Mouse (Mus musculus) hindbrain, embryonic 16.5 days (tissue): ENCODE measurements around the gene Tmem150a. TPM values are rescaled to one million over a fixed set of nuclear protein-coding genes. Genes with fewer than 3 reads are reported as not detected.
A peak's percentile ranks its signal among the peaks of the same experiment; 100 is the strongest.

ENCODE experiments used
- ATAC-seq: fragments of 200-750 bp; cut with Nextera tagmentation; 2 replicates; pipeline ENCODE4 v1.8.0; 2017; ENCODE audit warnings: moderate TSS enrichment, moderate library complexity
- H3K27ac ChIP-seq: fragments of 300-500 bp; sonication (generic); 2 replicates; pipeline ENCODE4 v1.5.1; 2014; ENCODE audit warnings: low read depth, mild to moderate bottlenecking, control low read depth, low read length, moderate library complexity
- H3K27me3 ChIP-seq: fragments of 300-500 bp; sonication (generic); replicated peaks from 2 replicates; pipeline ENCODE4 v1.6.1; 2014; ENCODE audit warnings: low read length; ENCODE audit not compliant: control insufficient read depth, insufficient read depth
- H3K36me3 ChIP-seq: fragments of 300-500 bp; sonication (generic); 2 replicates; pipeline ENCODE4 v1.6.1; 2014; ENCODE audit warnings: mild to moderate bottlenecking, low read length, moderate library complexity, mixed read lengths; ENCODE audit not compliant: control insufficient read depth, insufficient read depth
- H3K4me1 ChIP-seq: fragments of 300-500 bp; sonication (generic); 2 replicates; pipeline ENCODE4 v1.6.1; 2014; ENCODE audit warnings: low read depth, low read length; ENCODE audit not compliant: control insufficient read depth, insufficient read depth
- H3K4me2 ChIP-seq: fragments of 300-500 bp; sonication (generic); 2 replicates; pipeline ENCODE4 v1.6.1; 2014; ENCODE audit warnings: mild to moderate bottlenecking, low read length, control low read depth, moderate library complexity
- H3K4me3 ChIP-seq: fragments of 300-500 bp; sonication (generic); 2 replicates; pipeline ENCODE4 v1.5.1; 2014; ENCODE audit warnings: mild to moderate bottlenecking, low read length, control low read depth, moderate library complexity
- H3K9ac ChIP-seq: fragments of 300-500 bp; sonication (generic); 2 replicates; pipeline ENCODE4 v1.6.1; 2014; ENCODE audit warnings: low read depth, mild to moderate bottlenecking, control low read depth, low read length, moderate library complexity
- H3K9me3 ChIP-seq: fragments of 300-500 bp; sonication (generic); 2 replicates; pipeline ENCODE4 v1.6.1; 2014; ENCODE audit warnings: mild to moderate bottlenecking, low read length, moderate library complexity; ENCODE audit not compliant: control insufficient read depth
- WGBS: fragments of 180-500 bp; shearing (Covaris S2); extraction: QIAGEN DNeasy Blood & Tissue Kit; methylation state at CpG from one replicate; pipeline ENCODE4 v1.1.7; 2014; 5-methylcytosine and 5-hydroxymethylcytosine counted together
- polyA plus RNA-seq: library from polyadenylated mRNA; unstranded; fragments of >200 nt; fragmentation: Nextera tagmentation; extraction: Ambion mirVana; gene quantifications from 2 replicates; pipeline ENCODE4 v1.2.1, GENCODE M21; 2015

Tmem150a gene
- polyA plus RNA-seq, 1 experiment from 2014 or later, result 22.9 TPM

DNA sequence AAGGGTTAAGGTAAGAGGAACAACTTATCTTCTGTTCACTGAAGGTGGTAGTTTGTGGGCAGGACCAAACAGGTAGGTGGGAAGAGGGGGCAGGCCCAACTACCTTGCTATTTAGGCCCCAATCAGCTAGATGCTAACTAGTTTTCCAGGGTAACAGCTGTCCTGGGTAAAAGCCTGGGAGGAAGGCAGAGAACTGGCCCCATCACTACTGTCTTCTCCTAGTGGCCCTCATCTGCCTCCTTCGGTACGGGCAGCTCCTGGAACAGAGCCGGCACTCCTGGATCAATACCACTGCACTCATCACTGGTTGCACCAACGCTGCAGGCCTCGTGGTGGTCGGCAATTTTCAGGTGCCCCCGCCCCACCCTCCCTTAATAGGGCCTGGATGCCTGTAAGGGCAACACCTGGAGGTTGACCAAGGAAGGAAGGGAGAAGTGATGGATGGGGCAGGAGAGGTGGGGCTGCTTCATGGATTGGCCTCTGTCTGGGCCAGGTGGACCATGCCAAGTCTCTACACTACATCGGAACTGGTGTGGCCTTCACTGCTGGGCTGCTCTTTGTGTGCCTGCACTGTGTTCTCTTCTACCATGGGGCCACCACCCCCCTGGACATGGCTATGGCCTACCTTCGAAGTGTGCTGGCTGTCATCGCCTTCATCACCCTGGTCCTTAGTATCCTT, 3.0 kb downstream of the Tmem150a start:
- no peak for ATAC-seq
- no peaks in the 10 kb centered on the region for H3K27me3 ChIP-seq
- 91% methylated on average over 10 of the region's 10 CpGs for WGBS
- H3K4me3 ChIP-seq, result no peak overlapping the region
- peaks cover 13% of the 10 kb centered on the region for H3K36me3 ChIP-seq
- peaks cover 35% of the 10 kb centered on the region for H3K4me1 ChIP-seq
- H3K9ac ChIP-seq, result no peak overlapping the region
- no peak overlapping the region for H3K27ac ChIP-seq
- no peak overlapping the region for H3K4me2 ChIP-seq
- no peaks in the 10 kb centered on the region for H3K9me3 ChIP-seq

DNA sequence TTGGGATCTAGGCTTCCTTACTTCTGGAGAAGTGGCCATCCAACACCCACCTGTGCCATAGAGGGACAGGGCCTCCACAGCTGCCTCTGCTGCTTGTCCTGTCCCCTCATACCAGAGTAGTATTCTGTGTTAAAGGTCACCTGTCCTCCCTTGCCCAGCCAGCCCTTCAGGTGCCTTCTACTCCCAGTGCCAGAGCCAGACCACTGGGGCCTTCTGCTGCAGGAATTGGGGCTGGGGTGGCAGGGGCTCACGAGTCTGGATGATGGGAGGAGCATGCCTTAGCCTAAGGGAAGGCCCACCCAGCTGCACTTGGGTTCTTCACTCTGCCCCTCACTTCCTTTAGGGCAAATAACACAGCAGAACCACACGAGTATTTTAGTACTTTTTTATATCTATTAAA, 4.1 kb downstream of the Tmem150a start:
- Histone ChIP-seq H3K27ac (no peak overlapping the region), H3K9me3 (no peaks in the 10 kb centered on the region), H3K4me1 (peaks cover 34% of the 10 kb centered on the region), H3K4me2 (no peak overlapping the region), H3K36me3 (peaks cover 13% of the 10 kb centered on the region), H3K9ac (no peak overlapping the region), H3K4me3 (no peak overlapping the region), H3K27me3 (no peaks in the 10 kb centered on the region)
- WGBS, result 75% methylated on average over 2 of the region's 2 CpGs
- no peak for ATAC-seq

DNA sequence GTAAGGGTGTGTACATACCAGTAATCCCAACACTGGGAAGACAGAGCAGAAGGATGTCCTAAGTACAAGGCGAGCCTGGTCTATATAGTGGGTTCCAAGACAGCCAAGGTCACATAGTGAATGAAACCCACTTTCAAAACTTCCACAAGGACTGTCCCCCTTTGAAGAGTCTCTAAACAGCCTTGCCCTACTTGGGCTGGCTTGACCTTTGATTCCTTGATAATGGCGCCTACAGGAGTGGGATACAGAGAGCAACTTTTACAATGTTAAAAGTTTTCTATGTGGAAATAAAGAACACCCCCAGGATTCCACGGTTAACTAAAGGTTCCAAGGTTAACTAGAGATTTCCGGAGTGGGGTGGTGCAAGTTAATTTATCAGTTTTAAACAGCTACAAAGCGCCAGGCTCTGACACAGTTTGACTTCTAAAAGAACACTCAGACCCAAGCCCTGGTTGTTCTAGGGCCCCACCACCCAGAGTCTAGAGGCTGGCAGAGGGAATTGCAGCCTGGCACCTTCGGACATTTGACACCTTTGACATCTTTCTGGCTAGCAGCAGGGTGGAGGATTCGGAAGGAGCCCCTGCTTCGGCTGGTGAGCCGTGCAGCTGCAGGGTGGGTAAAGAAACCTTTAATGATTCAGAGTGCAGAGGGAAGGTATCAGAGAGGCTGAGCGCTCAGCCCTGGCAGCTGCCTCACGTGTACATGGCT, 4.8 kb downstream of the Tmem150a start:
- no peak for ATAC-seq
- H3K9me3 ChIP-seq, result no peaks in the 10 kb centered on the region
- H3K36me3 ChIP-seq, result peaks cover 13% of the 10 kb centered on the region
- no peaks in the 10 kb centered on the region for H3K27me3 ChIP-seq
- H3K27ac ChIP-seq, result no peak overlapping the region
- no peak overlapping the region for H3K4me3 ChIP-seq
- WGBS, result 73% methylated on average over 11 of the region's 11 CpGs
- no peak overlapping the region for H3K4me2 ChIP-seq
- peaks cover 27% of the 10 kb centered on the region for H3K4me1 ChIP-seq
- H3K9ac ChIP-seq, result no peak overlapping the region

GRCm38 (mm10) chr6:72360599-72360935, 5.3 kb downstream of the Tmem150a start:
- 44% methylated on average over 7 of the region's 7 CpGs for WGBS
- Histone ChIP-seq H3K9me3 (no peaks in the 10 kb centered on the region), H3K9ac (no peak overlapping the region), H3K27me3 (no peaks in the 10 kb centered on the region), H3K4me3 (no peak overlapping the region), H3K4me1 (peaks cover 27% of the 10 kb centered on the region), H3K27ac (no peak overlapping the region), H3K36me3 (peaks cover 13% of the 10 kb centered on the region), H3K4me2 (no peak overlapping the region)
- no peak for ATAC-seq

GRCm38 (mm10) chr6:72361121-72361551, 5.9 kb downstream of the Tmem150a start:
- Histone ChIP-seq H3K4me1 (peaks cover 25% of the 10 kb centered on the region), H3K4me2 (peak overlapping the region; percentile 80), H3K36me3 (peaks cover 13% of the 10 kb centered on the region), H3K4me3 (peak overlapping the region; percentile 75), H3K27me3 (no peaks in the 10 kb centered on the region), H3K9ac (peak overlapping the region; percentile 22; the same call in 1 of the 2 replicates), H3K9me3 (no peaks in the 10 kb centered on the region), H3K27ac (no peak overlapping the region)
- 81% methylated on average over 5 of the region's 5 CpGs for WGBS
- ATAC-seq, result no peak

GRCm38 (mm10) chr6:72362132-72363028, 7.1 kb downstream of the Tmem150a start:
- Histone ChIP-seq H3K4me2 (peak overlapping the region; percentile 83), H3K27me3 (no peaks in the 10 kb centered on the region; the same call in 1 of the 2 replicates), H3K9me3 (no peaks in the 10 kb centered on the region), H3K27ac (peak overlapping the region; percentile 80), H3K4me3 (peak overlapping the region; percentile 75), H3K4me1 (peaks cover 18% of the 10 kb centered on the region), H3K36me3 (peaks cover 13% of the 10 kb centered on the region), H3K9ac (peak overlapping the region; percentile 81)
- peak; percentile 98 for ATAC-seq
- under 1% methylated on average over 42 of the region's 42 CpGs for WGBS

DNA sequence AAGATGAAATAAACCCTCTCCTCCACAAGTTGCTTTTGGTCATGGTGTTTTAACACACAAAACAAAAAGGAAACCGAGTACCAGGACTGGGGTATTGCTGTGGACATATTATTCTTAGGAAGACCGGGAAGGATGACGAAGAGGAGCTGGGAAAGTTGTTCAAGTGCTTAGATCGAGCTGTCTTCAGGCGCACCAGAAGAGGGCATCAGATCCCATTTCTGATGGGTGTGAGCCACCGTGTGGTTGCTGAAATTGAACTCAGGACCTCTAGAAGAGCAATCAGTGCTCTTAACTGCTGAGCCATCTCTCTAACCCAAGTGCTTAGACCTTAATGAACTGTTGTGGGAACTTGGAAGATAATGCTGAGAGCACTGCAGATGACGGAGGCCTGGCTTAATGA, 8.8 kb downstream of the Tmem150a start:
- H3K4me2 ChIP-seq, result no peak overlapping the region
- no peak for ATAC-seq
- peaks cover 4% of the 10 kb centered on the region; the same call in 1 of the 2 replicates for H3K36me3 ChIP-seq
- H3K4me1 ChIP-seq, result peaks cover 18% of the 10 kb centered on the region
- no peaks in the 10 kb centered on the region; the same call in 1 of the 2 replicates for H3K27me3 ChIP-seq
- no peak overlapping the region for H3K27ac ChIP-seq
- H3K9me3 ChIP-seq, result no peaks in the 10 kb centered on the region
- 52% methylated on average over 7 of the region's 7 CpGs for WGBS
- H3K4me3 ChIP-seq, result no peak overlapping the region
- no peak overlapping the region for H3K9ac ChIP-seq

DNA sequence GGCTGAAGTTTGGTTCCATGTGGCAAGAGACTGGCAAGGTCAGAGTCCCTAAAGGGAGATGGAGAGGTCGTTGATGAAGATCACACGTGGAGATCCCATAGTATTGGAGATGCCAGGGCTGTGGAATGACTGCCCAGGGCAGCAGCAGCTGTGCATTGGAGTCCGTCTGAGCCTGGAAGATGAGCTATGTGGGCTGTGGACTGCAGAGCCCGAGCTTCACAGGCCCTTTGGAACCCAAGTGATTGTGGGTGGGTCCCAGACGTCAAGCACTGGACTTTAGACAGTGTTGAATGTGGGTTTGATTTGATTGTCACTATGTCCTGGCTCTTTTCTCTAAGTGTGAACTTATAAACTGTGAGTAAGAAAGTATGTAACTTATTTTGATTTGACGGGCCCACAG, 9.7 kb downstream of the Tmem150a start:
- Histone ChIP-seq H3K27me3 (no peaks in the 10 kb centered on the region; the same call in 1 of the 2 replicates), H3K9ac (no peak overlapping the region), H3K4me2 (no peak overlapping the region), H3K4me3 (no peak overlapping the region), H3K4me1 (peaks cover 18% of the 10 kb centered on the region), H3K27ac (no peak overlapping the region), H3K9me3 (no peaks in the 10 kb centered on the region), H3K36me3 (peaks cover 2% of the 10 kb centered on the region; the same call in 1 of the 2 replicates)
- WGBS, result 82% methylated on average over 6 of the region's 6 CpGs
- no peak for ATAC-seq

DNA sequence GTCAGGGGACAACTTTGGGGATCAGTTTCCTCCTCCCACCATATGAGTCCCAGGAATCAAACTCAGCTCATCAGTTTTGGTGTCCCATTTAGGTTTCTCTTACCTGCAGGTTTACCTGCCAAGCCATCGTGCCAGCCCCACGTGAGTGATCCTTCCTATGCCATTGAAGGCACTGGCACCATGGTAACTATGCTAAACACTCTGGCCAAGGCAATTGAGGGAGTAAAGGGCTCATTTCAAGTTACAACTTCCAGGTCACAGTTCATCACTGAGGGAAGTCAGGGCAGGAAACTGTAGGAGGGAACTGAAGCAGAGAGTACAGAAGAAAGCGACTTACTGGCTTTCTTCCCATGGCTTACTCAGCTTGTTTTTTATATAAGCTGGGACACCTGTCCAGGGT, 11.1 kb downstream of the Tmem150a start:
- H3K4me2 ChIP-seq, result no peak overlapping the region
- no peak for ATAC-seq
- H3K27me3 ChIP-seq, result no peaks in the 10 kb centered on the region; the same call in 1 of the 2 replicates
- H3K9me3 ChIP-seq, result no peaks in the 10 kb centered on the region
- H3K4me1 ChIP-seq, result peaks cover 7% of the 10 kb centered on the region
- no peaks in the 10 kb centered on the region for H3K36me3 ChIP-seq
- H3K4me3 ChIP-seq, result no peak overlapping the region
- WGBS, result 63% methylated on average over 3 of the region's 3 CpGs
- H3K9ac ChIP-seq, result no peak overlapping the region
- H3K27ac ChIP-seq, result no peak overlapping the region
